ENCODE assay signal across 10 mouse cellular contexts in genomic region chr3:89384331-89385076, GRCm38 (mm10). TPM values are rescaled to one million over a fixed set of nuclear protein-coding genes. Genes with fewer than 3 reads are reported as not detected.
DNase-seq lines count a peak whose midpoint lies in the region; ATAC-seq lines count a peak whose summit lies in the region.
"Had no signal": no experiment of that assay in that cellular context is flagged by ENCODE, and none has a peak within 500 bp of the region (broad histone marks: within the 10 kb centered on the region; RNA-seq: fewer than 3 reads in every experiment).

No protein-coding gene starts in this region.

- no peaks in the 10 kb centered on the region for H3K27me3 ChIP-seq in lung, embryonic 15.5 days
- H3K27me3 ChIP-seq in embryonic facial prominence, embryonic 10.5 days (replicated peaks; ENCODE audit: low read depth, poor library complexity, severe bottlenecking): peaks cover 36% of the 10 kb centered on the region

- no peak overlapping the region for H3K9ac ChIP-seq in lung, embryonic 15.5 days

- 70% methylated on average over 10 of the region's 12 CpGs for WGBS in lung, embryonic 15.5 days
- 59% methylated on average over 12 of the region's 12 CpGs for WGBS in embryonic facial prominence, embryonic 10.5 days

- intact Hi-C loops in left cerebral cortex, postnatal 10 days (cut with DNase I): no loop called here

- peak overlapping the region; percentile 16; the same call in 1 of the 2 replicates for H3K4me2 ChIP-seq in lung, embryonic 15.5 days

- no peak overlapping the region for H3K4me3 ChIP-seq in lung, embryonic 15.5 days
- H3K4me3 ChIP-seq in embryonic facial prominence, embryonic 10.5 days: no peak overlapping the region

- peak overlapping the region; percentile 44; the same call in 1 of the 2 replicates for H3K27ac ChIP-seq in lung, embryonic 15.5 days
- H3K27ac ChIP-seq in embryonic facial prominence, embryonic 10.5 days (replicated peaks): peak overlapping the region; percentile 20

- peak; percentile 35 for DNase-seq in cerebellum, adult 11-12 months
- no peak for DNase-seq in cerebellum, postnatal 36 days
- DNase-seq in lung, postnatal 14 days: no peak
- DNase-seq in embryonic facial prominence, embryonic 10.5 days (ENCODE audit: low spot score): no peak
- DNase-seq in naive thymus-derived CD4-positive, alpha-beta T cell, adult 2 months (ENCODE audit: low read depth): peak; percentile 27
- no peak for DNase-seq in adrenal gland, adult 2 months
- DNase-seq in left cerebral cortex, postnatal 10 days (ENCODE audit: extremely low spot score in 1 of 2, low spot score in 2 of 2): no peak
- DNase-seq: gastrocnemius, postnatal 25 days had no signal

- H3K9me3 ChIP-seq in lung, embryonic 15.5 days: no peaks in the 10 kb centered on the region
- no peaks in the 10 kb centered on the region for H3K9me3 ChIP-seq in embryonic facial prominence, embryonic 10.5 days

- peaks cover 15% of the 10 kb centered on the region for H3K36me3 ChIP-seq in lung, embryonic 15.5 days
- peaks cover 16% of the 10 kb centered on the region for H3K36me3 ChIP-seq in embryonic facial prominence, embryonic 10.5 days (replicated peaks)

- ATAC-seq in lung, embryonic 15.5 days (ENCODE audit: borderline replicate concordance, extremely low read depth, low FRiP score, low TSS enrichment): no peak

- peaks cover 53% of the 10 kb centered on the region for H3K4me1 ChIP-seq in lung, embryonic 15.5 days
- peaks cover 53% of the 10 kb centered on the region for H3K4me1 ChIP-seq in embryonic facial prominence, embryonic 10.5 days

RNA-seq across cellular contexts. Expression of gene Zbtb7b, which starts 10.1 kb away (rescaled TPM):
- 3.7 TPM in 2 replicates for polyA plus RNA-seq in lung, embryonic 15.5 days (2015; fragmentation: Nextera tagmentation; extraction: Ambion mirVana)
- polyA plus RNA-seq in embryonic facial prominence, embryonic 10.5 days (2016; fragmentation: Nextera tagmentation; extraction: Ambion mirVana): 0.98 and 1.2 TPM in 2 replicates
- total RNA-seq in adrenal gland, adult 2 months (2021): 100 to 1,000 TPM in 1 of 2 experiments, 10 to 100 TPM in 1; 84.0 to 102 TPM
- polyA plus RNA-seq in adrenal gland, adult 2 months (2012; rRNA removed): 117 and 121 TPM in 2 replicates
- total RNA-seq in left cerebral cortex, postnatal 10 days (2021): 1 to 10 TPM; 6.9 TPM

RNA-seq across cellular contexts. Expression of gene Lenep, which starts 18.1 kb away (rescaled TPM):
- polyA plus RNA-seq in lung, embryonic 15.5 days (2015; fragmentation: Nextera tagmentation; extraction: Ambion mirVana): not detected in 2 replicates
- polyA plus RNA-seq in embryonic facial prominence, embryonic 10.5 days (2016; fragmentation: Nextera tagmentation; extraction: Ambion mirVana): 0.74 TPM in 1 of 2 replicates, not detected in the other
- 1 to 10 TPM; 1.7 to 1.8 TPM for total RNA-seq in adrenal gland, adult 2 months (2021)
- 0.58 TPM in 1 of 2 replicates, not detected in the other for polyA plus RNA-seq in adrenal gland, adult 2 months (2012; rRNA removed)
- total RNA-seq in left cerebral cortex, postnatal 10 days (2021): not detected
- polyA plus RNA-seq: intestine, embryonic 14.5 days had no signal

RNA-seq across cellular contexts. Expression of gene Dcst1, which starts 19.5 kb away (rescaled TPM):
- 0.21 TPM in 1 of 2 replicates, not detected in the other for polyA plus RNA-seq in lung, embryonic 15.5 days (2015; fragmentation: Nextera tagmentation; extraction: Ambion mirVana)
- polyA plus RNA-seq in embryonic facial prominence, embryonic 10.5 days (2016; fragmentation: Nextera tagmentation; extraction: Ambion mirVana): 0.20 and 0.47 TPM in 2 replicates
- total RNA-seq in adrenal gland, adult 2 months (2021): under 1 TPM in 1 of 2 experiments, not detected in 1; 0.41 TPM
- polyA plus RNA-seq in adrenal gland, adult 2 months (2012; rRNA removed): 0.46 and 0.53 TPM in 2 replicates
- not detected for total RNA-seq in left cerebral cortex, postnatal 10 days (2021)
- total RNA-seq: gastrocnemius, postnatal 25 days had no signal

RNA-seq across cellular contexts. Expression of gene Dcst2, which starts 22.7 kb away (rescaled TPM):
- 0.11 and 0.19 TPM in 2 replicates for polyA plus RNA-seq in lung, embryonic 15.5 days (2015; fragmentation: Nextera tagmentation; extraction: Ambion mirVana)
- polyA plus RNA-seq in embryonic facial prominence, embryonic 10.5 days (2016; fragmentation: Nextera tagmentation; extraction: Ambion mirVana): 0.09 and 0.15 TPM in 2 replicates
- total RNA-seq in adrenal gland, adult 2 months (2021): 1 to 10 TPM in 1 of 2 experiments, under 1 TPM in 1; 0.40 to 1.3 TPM
- 0.61 and 1.2 TPM in 2 replicates for polyA plus RNA-seq in adrenal gland, adult 2 months (2012; rRNA removed)
- total RNA-seq in left cerebral cortex, postnatal 10 days (2021): under 1 TPM; 0.39 to 0.41 TPM
- total RNA-seq: gastrocnemius, postnatal 25 days had no signal

RNA-seq across cellular contexts. Expression of gene Flad1, which starts 27.2 kb away (rescaled TPM):
- 21.3 and 23.1 TPM in 2 replicates for polyA plus RNA-seq in lung, embryonic 15.5 days (2015; fragmentation: Nextera tagmentation; extraction: Ambion mirVana)
- 25.3 and 28.2 TPM in 2 replicates for polyA plus RNA-seq in embryonic facial prominence, embryonic 10.5 days (2016; fragmentation: Nextera tagmentation; extraction: Ambion mirVana)
- 10 to 100 TPM; 32.2 to 50.7 TPM for total RNA-seq in adrenal gland, adult 2 months (2021)
- 33.2 and 45.2 TPM in 2 replicates for polyA plus RNA-seq in adrenal gland, adult 2 months (2012; rRNA removed)
- total RNA-seq in left cerebral cortex, postnatal 10 days (2021): 10 to 100 TPM; 31.9 to 32.7 TPM

Comparison
In these comparisons a context has a peak if more than half of its experiments do, and no peak if none do; other contexts are left out.
1. DNase-seq: peak in cerebellum, adult 11-12 months (single experiment) and naive thymus-derived CD4-positive, alpha-beta T cell, adult 2 months (single experiment); none in cerebellum, postnatal 36 days (0 of 2), lung, postnatal 14 days (single experiment), embryonic facial prominence, embryonic 10.5 days (single experiment), adrenal gland, adult 2 months (single experiment) and left cerebral cortex, postnatal 10 days (0 of 2).
2. RNA of gene Zbtb7b, which starts 10.1 kb away (polyA plus RNA-seq): 117 to 121 TPM in adrenal gland, adult 2 months; 3.7 TPM in lung, embryonic 15.5 days and 0.98 to 1.2 TPM in embryonic facial prominence, embryonic 10.5 days; every median in the first group is over 10 times any median in the second.